Mouse (Mus musculus) embryonic facial prominence, embryonic 11.5 days (tissue): ENCODE data around the gene N4bp2. TPM values are rescaled to one million over a fixed set of nuclear protein-coding genes. Genes with fewer than 3 reads are reported as not detected.
"Not testable (repeated sequence)": the region's sequence is repeated elsewhere in the genome, so short reads cannot be mapped to it uniquely, and the experiment has no call there.

Experiments
- ATAC-seq: fragments of 200-750 bp; cut with Nextera tagmentation; replicated peaks from 2 replicates; pipeline ENCODE4 v1.8.0; 2017; ENCODE audit warnings: low read depth; ENCODE audit not compliant: insufficient number of reproducible peaks, low FRiP score, low TSS enrichment
- DNase-seq: peaks from one replicate; pipeline ENCODE4 v3.0.0-alpha.2; 2015; ENCODE audit warnings: low spot score
- H3K27ac ChIP-seq: fragments of 300-500 bp; sonication (generic); replicated peaks from 2 replicates; pipeline ENCODE4 v1.5.1; 2014; ENCODE audit warnings: mild to moderate bottlenecking, low read depth, low read length, control low read depth
- H3K27me3 ChIP-seq: fragments of 300-500 bp; sonication (generic); 2 replicates; pipeline ENCODE4 v1.6.1; 2014; ENCODE audit warnings: mild to moderate bottlenecking, low read length, moderate library complexity, mixed read lengths; ENCODE audit not compliant: control insufficient read depth, insufficient read depth
- H3K36me3 ChIP-seq: fragments of 300-500 bp; sonication (generic); replicated peaks from 2 replicates; pipeline ENCODE4 v1.6.1; 2014; ENCODE audit warnings: low read depth, mild to moderate bottlenecking, low read length, moderate library complexity, mixed read lengths; ENCODE audit not compliant: control insufficient read depth, insufficient read depth
- H3K4me1 ChIP-seq: fragments of 300-500 bp; sonication (generic); 2 replicates; pipeline ENCODE4 v1.6.1; 2014; ENCODE audit warnings: low read length, mixed read lengths; ENCODE audit not compliant: control insufficient read depth, insufficient read depth
- H3K4me2 ChIP-seq: fragments of 300-500 bp; sonication (generic); 2 replicates; pipeline ENCODE4 v1.6.1; 2014; ENCODE audit warnings: low read depth, mild to moderate bottlenecking, control low read depth, low read length, moderate library complexity
- H3K4me3 ChIP-seq: fragments of 300-500 bp; sonication (generic); 2 replicates; pipeline ENCODE4 v1.5.1; 2014; ENCODE audit warnings: low read depth, low read length, control low read depth
- H3K9ac ChIP-seq: fragments of 300-500 bp; sonication (generic); replicated peaks from 2 replicates; pipeline ENCODE4 v1.6.1; 2014; ENCODE audit warnings: mild to moderate bottlenecking, control low read depth, low read length
- H3K9me3 ChIP-seq: fragments of 300-500 bp; sonication (generic); replicated peaks from 2 replicates; pipeline ENCODE4 v1.6.1; 2016; ENCODE audit warnings: mild to moderate bottlenecking, low read length, inconsistent platforms, mixed read lengths; ENCODE audit not compliant: control insufficient read depth
- WGBS: fragments of 180-500 bp; shearing (Covaris S2); extraction: QIAGEN DNeasy Blood & Tissue Kit; methylation state at CpG from one replicate; pipeline ENCODE4 v1.1.7; 2014; 5-methylcytosine and 5-hydroxymethylcytosine counted together
- polyA plus RNA-seq: library from polyadenylated mRNA; unstranded; fragments of >200 nt; fragmentation: Nextera tagmentation; extraction: Ambion mirVana; gene quantifications from 2 replicates; pipeline ENCODE4 v1.2.1, GENCODE M21; 2014

Gene N4bp2
- 45.4 and 50.7 TPM in 2 replicates for polyA plus RNA-seq

DNA sequence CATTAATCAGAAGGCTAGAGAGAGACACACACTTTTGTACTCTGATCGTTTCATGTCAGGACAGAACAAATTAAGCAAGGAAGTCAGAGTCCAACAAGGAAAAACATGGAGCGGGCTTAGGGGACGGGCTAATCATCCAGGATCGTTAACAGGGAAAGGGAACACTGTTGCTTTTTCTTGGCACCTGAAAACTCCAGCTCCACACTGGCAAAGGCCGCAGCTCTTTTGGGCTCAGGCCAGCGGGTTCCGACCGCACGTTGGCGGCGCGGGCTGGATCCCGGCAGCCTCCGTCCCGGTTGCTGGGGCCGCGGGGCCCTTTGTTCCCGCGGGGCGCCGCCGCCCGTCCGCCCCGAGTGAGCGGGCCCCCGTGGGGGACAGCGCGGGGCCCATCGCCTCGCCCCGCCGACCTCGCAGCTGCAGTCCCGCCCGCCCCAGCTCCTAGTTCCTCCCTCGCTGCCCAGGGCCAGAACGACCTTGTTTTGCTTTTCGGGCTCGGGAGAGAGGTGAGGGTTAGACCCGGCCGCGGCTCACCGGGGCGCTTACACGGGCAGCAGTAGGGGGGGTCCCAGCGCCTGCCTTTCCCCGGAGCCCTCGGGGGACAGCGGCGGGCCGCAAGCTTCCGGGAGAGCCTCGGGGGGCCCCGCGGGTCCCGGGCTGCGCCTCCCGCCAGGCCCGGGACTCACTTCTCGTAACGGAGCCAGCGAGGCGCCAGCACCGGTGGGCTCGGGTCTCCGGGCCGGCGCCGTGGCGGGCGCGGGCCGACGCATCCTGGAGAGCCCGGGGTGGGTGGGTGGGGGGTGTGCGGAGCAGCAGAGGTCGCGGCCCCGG is at the start of gene N4bp2:
Gene N4bp2, plus strand, starts transcription at position 434 of the 828 bp plus-strand sequence.
- peak within 1 kb of the TSS; percentile 100 for H3K27ac ChIP-seq
- H3K4me3 ChIP-seq: peak within 1 kb of the TSS; percentile 68
- no peaks in the 10 kb centered on the region for H3K9me3 ChIP-seq
- WGBS: 0% methylated on average over 51 of the region's 80 CpGs
- DNase-seq: peak; percentile 74
- ATAC-seq: peak; percentile 27
- H3K4me1 ChIP-seq: no peaks in the 10 kb centered on the region
- H3K4me2 ChIP-seq: peak within 1 kb of the TSS; percentile 74
- no peaks in the 10 kb centered on the region; the same call in 1 of the 2 replicates for H3K36me3 ChIP-seq
- H3K27me3 ChIP-seq: no peaks in the 10 kb centered on the region
- peak within 1 kb of the TSS; percentile 95 for H3K9ac ChIP-seq

DNA sequence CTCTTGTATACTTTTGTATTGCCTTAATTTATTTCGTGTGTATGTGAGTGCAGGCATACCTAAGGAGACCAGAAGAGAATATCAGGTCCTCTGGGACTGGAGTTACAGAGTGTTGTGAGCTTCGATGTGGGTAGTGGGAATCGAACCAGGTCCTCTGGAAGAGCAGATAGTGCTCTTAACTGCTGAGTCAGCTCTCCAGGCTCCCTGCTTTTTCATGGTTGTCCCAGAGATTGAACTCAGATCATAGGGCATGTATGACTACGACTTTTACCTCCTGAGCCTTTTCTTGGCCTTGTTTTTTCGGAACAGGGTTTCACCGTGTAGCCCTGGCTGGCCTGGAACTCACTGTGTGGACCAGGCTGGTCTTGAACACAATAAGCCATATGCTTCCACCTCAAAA is 48.2 kb upstream of the N4bp2 start:
- ATAC-seq: no peak
- WGBS: 87% methylated on average over 6 of the region's 6 CpGs
- H3K4me1 ChIP-seq: no peaks in the 10 kb centered on the region
- no peaks in the 10 kb centered on the region for H3K9me3 ChIP-seq
- no peaks in the 10 kb centered on the region for H3K27me3 ChIP-seq
- no peak overlapping the region for H3K27ac ChIP-seq
- no peak overlapping the region for H3K4me3 ChIP-seq
- H3K36me3 ChIP-seq: no peaks in the 10 kb centered on the region
- no peak overlapping the region for H3K4me2 ChIP-seq
- H3K9ac ChIP-seq: no peak overlapping the region
- DNase-seq: no peak

DNA sequence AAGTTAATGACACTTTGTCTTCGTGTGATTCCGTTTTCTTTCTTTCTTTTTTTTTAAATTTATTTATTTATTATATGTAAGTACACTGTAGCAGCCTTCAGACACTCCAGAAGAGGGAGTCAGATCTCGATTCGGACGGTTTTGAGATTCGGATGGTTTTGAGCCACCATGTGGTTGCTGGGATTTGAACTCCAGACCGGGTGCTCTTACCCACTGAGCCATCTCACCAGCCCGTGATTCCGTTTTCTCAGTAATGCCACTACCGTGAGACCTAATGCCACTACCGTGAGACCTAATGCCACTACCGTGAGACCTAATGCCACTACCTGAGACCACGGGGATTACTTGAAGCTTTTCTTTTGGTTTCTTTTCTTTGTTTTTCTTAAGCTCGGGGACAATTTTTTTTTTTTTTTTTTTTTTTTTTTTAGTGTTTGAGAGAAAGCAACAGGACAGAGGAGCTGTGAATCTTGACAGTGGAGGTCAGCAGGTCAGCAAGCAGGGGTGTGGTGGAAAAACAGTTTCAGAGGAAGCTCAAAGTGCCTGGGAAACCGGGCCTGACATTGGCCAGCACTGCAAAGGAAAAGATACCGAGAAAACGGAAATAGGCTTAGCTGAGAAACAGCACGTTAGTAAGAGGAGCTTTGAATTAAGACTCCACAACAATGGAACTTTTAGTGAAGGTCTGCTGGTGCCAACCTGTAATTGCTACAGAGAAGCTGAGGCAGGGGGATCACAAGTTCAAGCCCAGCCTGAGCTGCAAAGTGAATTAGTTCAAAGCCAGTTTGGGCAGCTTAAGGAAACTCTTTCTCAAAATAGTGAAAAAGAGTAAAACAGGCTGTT is 46.0 kb upstream of the N4bp2 start:
- ATAC-seq (no peak), DNase-seq (no peak)
- Histone ChIP-seq H3K4me1 (no peaks in the 10 kb centered on the region), H3K36me3 (no peaks in the 10 kb centered on the region), H3K4me3 (no peak overlapping the region), H3K27ac (no peak overlapping the region), H3K27me3 (no peaks in the 10 kb centered on the region), H3K9ac (no peak overlapping the region), H3K4me2 (no peak overlapping the region), H3K9me3 (no peaks in the 10 kb centered on the region)
- WGBS: 79% methylated on average over 18 of the region's 18 CpGs

DNA sequence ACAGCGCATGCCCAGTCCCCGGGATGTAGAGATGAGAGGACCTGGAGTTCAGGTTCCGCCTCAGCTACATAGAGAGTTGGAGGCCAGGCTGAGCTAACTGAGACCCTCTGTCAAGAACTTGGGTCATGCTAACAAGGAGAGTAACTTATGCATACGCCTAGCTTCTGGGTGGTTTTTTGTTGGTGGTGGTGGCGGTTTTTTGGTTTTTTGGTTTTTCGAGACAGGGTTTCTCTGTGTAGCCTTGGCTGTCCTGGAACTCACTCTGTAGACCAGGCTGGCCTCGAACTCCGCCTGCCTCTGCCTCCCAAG is 45.5 kb upstream of the N4bp2 start:
- WGBS: 87% methylated on average over 8 of the region's 8 CpGs
- H3K27ac ChIP-seq, ATAC-seq, H3K9ac ChIP-seq, H3K4me1 ChIP-seq, H3K4me3 ChIP-seq, H3K27me3 ChIP-seq, H3K9me3 ChIP-seq, H3K36me3 ChIP-seq, DNase-seq, H3K4me2 ChIP-seq: not testable (repeated sequence)

DNA sequence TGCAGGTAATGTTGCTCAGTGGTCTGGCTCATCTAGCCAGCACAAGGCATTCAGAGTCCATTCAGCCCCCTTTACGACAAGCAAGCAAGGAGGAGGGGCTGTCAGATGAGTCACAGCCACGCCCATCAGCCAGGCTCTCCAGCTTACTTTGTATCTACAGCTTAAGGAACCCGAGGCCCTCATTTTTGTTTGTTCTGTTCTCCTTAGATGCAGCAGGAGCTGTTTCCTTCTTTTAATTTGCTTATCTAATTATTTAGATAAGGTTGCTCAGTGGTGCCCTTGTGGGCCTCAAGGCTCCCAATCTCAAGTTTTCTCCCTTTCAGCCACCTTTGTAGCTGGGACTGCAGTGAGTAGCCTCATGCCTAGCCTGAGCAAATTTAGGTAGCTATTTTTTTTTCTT is 45.0 kb upstream of the N4bp2 start:
- no peak overlapping the region for H3K9ac ChIP-seq
- peak; percentile 31 for DNase-seq
- H3K27ac ChIP-seq: no peak overlapping the region
- no peak overlapping the region for H3K4me2 ChIP-seq
- no peaks in the 10 kb centered on the region for H3K9me3 ChIP-seq
- H3K4me3 ChIP-seq: no peak overlapping the region
- no peak for ATAC-seq
- no peaks in the 10 kb centered on the region for H3K27me3 ChIP-seq
- WGBS: 31% methylated on average over 3 of the region's 3 CpGs
- H3K4me1 ChIP-seq: no peaks in the 10 kb centered on the region
- no peaks in the 10 kb centered on the region for H3K36me3 ChIP-seq

DNA sequence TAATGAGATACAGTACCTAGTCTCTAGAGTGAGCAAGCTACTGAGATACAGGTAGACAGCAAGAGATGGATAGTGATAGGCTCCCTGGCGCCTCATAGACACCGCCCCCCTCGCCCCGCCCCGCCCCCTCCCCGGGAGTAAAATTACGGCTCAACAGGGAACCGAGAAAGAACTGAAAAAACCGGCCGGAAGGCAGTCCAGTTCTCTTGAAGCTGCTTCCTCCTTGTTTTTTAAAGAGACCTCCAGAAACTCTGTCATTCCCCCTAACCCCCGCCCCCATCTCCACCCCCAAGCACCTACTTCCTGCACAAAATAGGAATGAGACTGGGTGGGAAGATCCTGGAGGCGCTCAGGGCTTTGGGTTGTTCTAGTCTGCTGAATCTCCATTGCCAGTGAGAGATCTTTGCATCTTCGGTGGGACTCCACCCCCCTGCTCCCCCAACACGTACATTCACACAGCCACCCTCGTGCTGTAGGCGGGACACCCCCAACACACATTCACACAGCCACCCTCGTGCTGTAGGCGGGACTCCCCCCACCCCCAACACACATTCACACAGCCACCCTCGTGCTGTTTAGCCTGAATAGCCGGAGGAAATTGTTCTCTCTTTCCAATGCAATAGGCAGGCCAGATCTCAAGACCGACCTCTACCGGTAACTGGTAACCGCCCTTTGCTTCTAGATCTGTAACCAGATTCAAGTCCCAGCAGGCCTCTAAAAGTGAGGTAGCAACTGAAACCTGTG is 38.8 kb upstream of the N4bp2 start:
- Histone ChIP-seq H3K4me3 (peak overlapping the region; percentile 36), H3K9ac (peak overlapping the region; percentile 57), H3K4me2 (peak overlapping the region; percentile 70), H3K4me1 (no peaks in the 10 kb centered on the region), H3K27ac (peak overlapping the region; percentile 82), H3K36me3 (no peaks in the 10 kb centered on the region), H3K27me3 (no peaks in the 10 kb centered on the region), H3K9me3 (no peaks in the 10 kb centered on the region)
- ATAC-seq (peak; percentile 73), DNase-seq (peak; percentile 77)
- 2% methylated on average over 23 of the region's 23 CpGs for WGBS

DNA sequence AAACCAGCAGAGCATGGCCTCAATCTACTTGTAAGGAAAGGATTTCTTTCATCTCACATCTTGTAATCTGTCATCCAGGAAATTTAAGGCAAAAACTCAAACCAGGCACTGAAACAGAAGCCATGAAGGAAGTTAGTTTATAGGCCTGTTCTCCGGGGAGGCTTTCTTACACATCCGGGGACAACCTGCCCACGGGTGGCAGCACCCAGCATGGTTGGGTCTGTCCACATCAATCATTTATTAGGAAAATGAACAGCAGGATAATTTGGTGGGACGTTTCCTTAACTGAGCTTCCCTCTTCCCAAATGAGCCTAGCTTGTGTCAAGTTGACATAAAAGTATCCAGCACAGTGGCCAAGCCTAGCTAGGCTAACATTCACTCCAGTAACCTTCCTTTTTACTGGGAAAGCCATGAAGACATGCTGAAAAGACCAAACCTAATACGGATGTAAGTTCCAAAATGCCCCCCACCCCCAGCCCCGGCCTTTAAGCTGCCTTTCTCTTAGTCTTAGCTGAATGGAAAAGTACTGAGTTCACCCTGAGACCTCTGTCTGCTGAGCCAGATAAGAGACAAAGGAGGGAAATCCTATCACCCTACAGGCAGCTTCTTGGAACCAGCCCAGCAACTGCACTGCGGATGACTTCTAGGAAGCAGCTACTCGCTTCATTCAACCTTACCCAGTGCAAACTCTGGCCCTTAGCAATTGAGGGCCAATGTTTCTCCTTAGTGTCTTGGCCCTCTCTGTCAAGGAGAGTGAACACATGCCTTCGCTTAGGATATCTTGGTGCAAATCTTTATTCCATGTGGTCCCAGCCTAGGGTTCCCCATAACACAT is 31.9 kb upstream of the N4bp2 start:
- Histone ChIP-seq H3K27ac (no peak overlapping the region), H3K4me1 (no peaks in the 10 kb centered on the region), H3K4me2 (no peak overlapping the region), H3K9ac (no peak overlapping the region), H3K4me3 (no peak overlapping the region), H3K27me3 (no peaks in the 10 kb centered on the region), H3K36me3 (no peaks in the 10 kb centered on the region), H3K9me3 (no peaks in the 10 kb centered on the region)
- 61% methylated on average over 9 of the region's 9 CpGs for WGBS
- ATAC-seq (no peak), DNase-seq (no peak)
